Mouse (Mus musculus) naive thymus-derived CD4-positive, alpha-beta T cell, adult 2 months (primary cell): ENCODE results near the gene Ppp6r1.
"Not testable (repeated sequence)": the region's sequence is repeated elsewhere in the genome, so short reads cannot be mapped to it uniquely, and the experiment has no call there.

Experiments used
- DNase-seq: peaks from one replicate; pipeline ENCODE4 v3.0.0-alpha.2; 2011; ENCODE audit warnings: low read depth

Gene Ppp6r1

DNA sequence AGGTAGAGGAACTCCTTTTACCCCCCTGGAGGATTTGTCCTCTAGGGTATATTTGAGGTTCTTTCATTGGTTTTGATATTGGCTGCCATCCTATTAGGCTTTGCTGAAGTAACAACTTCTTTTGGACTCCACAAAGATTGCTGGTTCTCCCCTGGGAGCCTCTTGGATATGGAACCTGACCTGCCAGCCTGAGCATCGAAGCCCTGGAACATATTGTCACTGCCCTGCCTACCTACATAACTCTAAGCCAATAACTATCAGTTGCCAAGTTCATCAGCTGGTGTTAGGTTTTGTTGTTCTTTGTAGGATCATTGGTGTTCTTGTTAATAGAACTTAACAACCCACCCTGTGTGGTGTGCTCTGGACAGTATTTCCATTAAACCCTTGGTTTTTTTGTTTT, 45.9 kb downstream of the Ppp6r1 start:
- no peak for DNase-seq

DNA sequence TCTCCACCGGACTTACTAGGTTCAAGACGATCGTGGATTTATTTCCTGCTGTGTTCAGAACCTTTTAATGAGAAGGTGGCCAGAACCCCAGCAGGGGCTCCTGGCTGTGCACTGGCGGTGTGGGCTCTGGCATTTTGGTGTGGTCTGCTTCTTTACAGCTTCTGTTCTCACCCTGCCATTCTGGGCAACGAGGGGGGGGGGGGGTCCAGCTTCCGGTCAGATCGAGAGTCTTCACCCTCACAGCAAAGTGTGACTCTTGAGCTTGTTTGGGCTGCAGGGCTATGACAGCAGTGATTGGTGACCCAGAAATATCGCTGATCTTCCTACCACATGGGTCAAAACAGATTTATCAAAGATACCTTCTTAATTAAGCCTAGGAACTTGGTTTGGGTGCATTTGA, 46.4 kb downstream of the Ppp6r1 start:
- DNase-seq = no peak

DNA sequence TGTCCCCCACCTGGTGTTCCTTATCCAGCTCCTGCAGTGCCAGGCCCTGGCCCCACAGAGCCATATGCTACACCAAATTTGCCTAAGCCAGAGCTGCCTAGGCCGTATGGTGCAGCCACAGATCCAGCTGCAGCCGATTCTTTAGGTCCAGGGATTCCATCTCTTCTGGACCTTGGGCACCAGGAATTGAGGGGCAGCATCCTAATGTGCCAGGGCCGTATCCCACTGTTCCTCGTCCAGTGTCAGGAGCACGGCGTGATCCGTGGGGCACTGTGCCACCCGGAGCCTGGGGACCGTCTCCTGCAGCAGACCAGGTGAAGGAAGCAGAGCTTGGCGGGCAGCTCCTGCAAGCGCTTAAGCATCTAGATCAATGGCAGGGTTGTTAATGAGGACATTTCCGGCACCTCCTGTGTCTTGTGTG, 46.9 kb downstream of the Ppp6r1 start:
- DNase-seq = no peak

DNA sequence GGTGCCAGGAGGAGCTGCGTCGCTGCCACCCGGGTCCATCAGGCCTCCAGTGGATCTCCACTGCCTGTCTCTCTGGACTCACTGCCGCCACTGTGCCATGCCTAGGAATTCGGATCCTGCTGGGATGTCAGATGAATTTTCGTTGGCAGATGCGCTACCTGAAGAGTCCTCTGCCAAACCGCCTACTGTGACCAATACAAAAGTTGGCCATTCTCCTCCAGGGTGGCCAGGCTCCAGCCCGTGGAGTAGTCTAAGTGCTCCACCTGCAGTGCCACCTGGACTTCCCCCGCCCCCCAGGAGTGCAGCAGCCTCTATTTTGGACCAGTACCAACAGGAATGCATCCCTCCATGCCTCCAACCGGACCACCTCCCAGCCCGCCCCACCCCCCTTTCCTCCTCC, 47.3 kb downstream of the Ppp6r1 start:
- no peak for DNase-seq

DNA sequence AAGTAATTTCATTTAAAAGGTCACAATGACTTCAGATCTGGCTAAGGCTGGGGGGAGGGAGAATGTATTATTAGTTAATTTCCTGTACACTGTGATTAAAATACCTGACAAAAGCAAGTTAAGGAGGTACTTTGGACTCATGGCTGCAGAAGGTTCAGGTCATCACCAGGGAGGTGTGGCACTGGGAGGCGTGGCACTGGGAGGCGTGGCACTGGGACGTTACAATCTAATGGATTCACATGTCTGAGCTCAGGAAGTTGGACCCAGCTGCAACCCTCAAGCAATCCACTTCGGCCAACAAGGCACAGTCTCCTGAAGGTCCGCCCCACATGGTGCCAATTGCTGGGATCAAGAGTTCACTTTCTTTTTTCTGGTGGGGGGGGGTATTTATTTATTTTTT, 50.8 kb downstream of the Ppp6r1 start:
- no peak for DNase-seq

DNA sequence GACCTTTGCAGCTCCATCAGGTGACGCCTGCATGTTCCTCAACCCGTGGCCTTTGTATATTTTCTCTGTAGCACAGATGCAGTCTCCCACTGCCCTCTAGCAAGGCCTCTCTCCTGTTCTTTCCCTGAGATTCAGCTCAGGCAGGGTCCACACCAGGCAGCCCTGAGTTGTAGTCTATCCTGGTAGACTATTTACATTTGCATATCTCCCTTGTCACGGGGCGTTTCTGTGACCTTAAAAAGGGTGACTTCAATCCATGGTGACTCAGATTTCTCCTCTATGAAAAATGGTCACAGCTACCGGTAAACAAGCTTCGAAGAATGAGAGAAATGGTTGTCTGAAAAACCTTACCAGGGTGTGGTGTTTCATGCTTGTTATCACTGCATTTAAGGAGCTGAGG, 54.9 kb downstream of the Ppp6r1 start, which contains the start of gene Ptprh:
TSS of gene Ptprh (minus strand) at position 169 of the 400 bp plus-strand sequence.
- DNase-seq = no peak

DNA sequence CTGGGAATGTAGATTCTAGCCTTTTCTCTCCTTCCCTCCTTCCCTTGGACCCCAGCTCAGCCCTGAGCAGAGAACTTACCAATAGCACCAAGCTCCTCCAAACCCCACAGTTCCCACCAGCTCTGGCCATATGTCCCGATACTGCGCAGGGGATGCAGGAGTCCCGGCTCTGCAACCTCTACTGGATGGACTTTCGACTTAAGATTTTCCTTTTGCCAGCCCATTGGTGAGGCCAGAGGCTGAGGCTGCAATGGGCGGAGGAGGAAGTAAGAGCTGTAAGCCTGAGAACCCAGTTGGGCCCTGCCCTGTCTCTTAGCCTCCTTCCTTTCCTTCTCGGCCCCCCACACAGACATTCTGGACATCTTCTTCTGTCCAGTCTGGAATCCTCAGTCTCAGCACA, 55.9 kb downstream of the Ppp6r1 start:
- no peak for DNase-seq

DNA sequence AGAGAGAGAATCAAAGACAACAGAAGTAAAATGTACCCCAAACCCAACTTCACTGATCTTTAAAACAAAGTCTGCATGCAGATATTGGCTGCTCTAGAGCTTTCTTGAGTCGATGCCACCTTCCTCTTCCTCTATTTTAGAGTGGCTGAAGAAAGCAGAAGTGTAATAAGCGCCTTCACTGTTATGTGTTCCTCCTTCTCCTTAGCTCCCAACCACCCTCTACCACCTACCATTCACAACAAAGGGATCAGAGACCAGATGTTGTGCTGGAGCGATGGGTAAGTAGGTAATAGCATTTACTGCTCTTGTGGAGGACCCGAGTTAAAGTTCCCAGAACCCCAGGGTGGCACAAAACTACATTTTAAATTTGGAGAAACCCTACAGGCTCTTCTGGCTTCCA, 61.8 kb downstream of the Ppp6r1 start:
- not testable (repeated sequence) for DNase-seq
